Mouse (Mus musculus): ENCODE measurements at regions not wholly inside any gene's neighbourhood (a gene's known extent, or its start where the extent isn't known, plus 50 kb on each side); places are given as distances from the start of the nearest gene placed in this dataset.

- ATAC-seq (ENCODE audit: insufficient number of reproducible peaks, insufficient read depth, low FRiP score, low read depth), result no peak
Observed at GRCm38 (mm10) chr7:136379319-136379718, 515.1 kb upstream of the Mgmt start.

GRCm38 (mm10) chr7:136379741-136380140 is 514.7 kb upstream of the Mgmt start:
- Histone ChIP-seq H3K27me3 (ENCODE audit: control insufficient read depth, insufficient read depth, low read length) (no peaks in the 10 kb centered on the region), H3K4me1 (ENCODE audit: control insufficient read depth, insufficient read depth, low read length) (peaks cover 3% of the 10 kb centered on the region; the same call in 1 of the 2 replicates), H3K36me3 (ENCODE audit: control insufficient read depth, insufficient read depth, low read length) (no peaks in the 10 kb centered on the region), H3K9me3 (ENCODE audit: control insufficient read depth, low read depth, low read length) (no peaks in the 10 kb centered on the region), H3K4me3 (ENCODE audit: low read depth, low read length) (no peak overlapping the region), H3K4me2 (replicated peaks; ENCODE audit: low read depth, low read length) (no peak overlapping the region), H3K27ac (ENCODE audit: low read length) (no peak overlapping the region), H3K9ac (replicated peaks; ENCODE audit: low read depth, low read length) (no peak overlapping the region)
- WGBS, result 44% methylated on average over 3 of the region's 3 CpGs
- 0 out of 2 replicates have a peak, but pooled peaks have one; percentile 28 for ATAC-seq (ENCODE audit: insufficient number of reproducible peaks, insufficient read depth, low FRiP score, low read depth)

More at GRCm38 (mm10) chr7:136379319-136379718, 515.1 kb upstream of the Mgmt start:
- Histone ChIP-seq H3K4me3 (ENCODE audit: low read depth, low read length) (no peak overlapping the region), H3K4me1 (ENCODE audit: control insufficient read depth, insufficient read depth, low read length) (peaks cover 3% of the 10 kb centered on the region; the same call in 1 of the 2 replicates), H3K27ac (ENCODE audit: low read length) (peak overlapping the region; percentile 33; the same call in 1 of the 2 replicates), H3K27me3 (ENCODE audit: control insufficient read depth, insufficient read depth, low read length) (no peaks in the 10 kb centered on the region), H3K9ac (replicated peaks; ENCODE audit: low read depth, low read length) (no peak overlapping the region), H3K36me3 (ENCODE audit: control insufficient read depth, insufficient read depth, low read length) (no peaks in the 10 kb centered on the region), H3K4me2 (replicated peaks; ENCODE audit: low read depth, low read length) (no peak overlapping the region), H3K9me3 (ENCODE audit: control insufficient read depth, low read depth, low read length) (no peaks in the 10 kb centered on the region)
- 58% methylated on average over 7 of the region's 7 CpGs for WGBS

GRCm38 (mm10) chr7:136383296-136383695 is 511.1 kb upstream of the Mgmt start:
- no peak overlapping the region for H3K4me3 ChIP-seq (ENCODE audit: low read depth, low read length)
- H3K36me3 ChIP-seq (ENCODE audit: control insufficient read depth, insufficient read depth, low read length), result no peaks in the 10 kb centered on the region
- no peak overlapping the region for H3K9ac ChIP-seq (replicated peaks; ENCODE audit: low read depth, low read length)
- 88% methylated on average over 2 of the region's 2 CpGs for WGBS
- H3K4me2 ChIP-seq (replicated peaks; ENCODE audit: low read depth, low read length), result no peak overlapping the region
- no peak overlapping the region for H3K27ac ChIP-seq (ENCODE audit: low read length)
- ATAC-seq (ENCODE audit: insufficient number of reproducible peaks, insufficient read depth, low FRiP score, low read depth), result no peak
- no peaks in the 10 kb centered on the region for H3K4me1 ChIP-seq (ENCODE audit: control insufficient read depth, insufficient read depth, low read length)
- H3K27me3 ChIP-seq (ENCODE audit: control insufficient read depth, insufficient read depth, low read length), result no peaks in the 10 kb centered on the region
- H3K9me3 ChIP-seq (ENCODE audit: control insufficient read depth, low read depth, low read length), result no peaks in the 10 kb centered on the region

- Histone ChIP-seq H3K4me2 (replicated peaks; ENCODE audit: low read depth, low read length) (no peak overlapping the region), H3K27ac (ENCODE audit: low read length) (no peak overlapping the region), H3K9me3 (ENCODE audit: control insufficient read depth, low read depth, low read length) (no peaks in the 10 kb centered on the region), H3K4me1 (ENCODE audit: control insufficient read depth, insufficient read depth, low read length) (no peaks in the 10 kb centered on the region), H3K4me3 (ENCODE audit: low read depth, low read length) (no peak overlapping the region), H3K27me3 (ENCODE audit: control insufficient read depth, insufficient read depth, low read length) (no peaks in the 10 kb centered on the region), H3K36me3 (ENCODE audit: control insufficient read depth, insufficient read depth, low read length) (no peaks in the 10 kb centered on the region), H3K9ac (replicated peaks; ENCODE audit: low read depth, low read length) (no peak overlapping the region)
- ATAC-seq (ENCODE audit: insufficient number of reproducible peaks, insufficient read depth, low FRiP score, low read depth), result no peak
- 90% methylated on average over 4 of the region's 4 CpGs for WGBS
Observed at GRCm38 (mm10) chr7:136387736-136388135, 506.7 kb upstream of the Mgmt start.

- Histone ChIP-seq H3K4me3 (ENCODE audit: low read depth, low read length) (no peak overlapping the region), H3K4me2 (replicated peaks; ENCODE audit: low read depth, low read length) (no peak overlapping the region), H3K9ac (replicated peaks; ENCODE audit: low read depth, low read length) (no peak overlapping the region), H3K4me1 (ENCODE audit: control insufficient read depth, insufficient read depth, low read length) (no peaks in the 10 kb centered on the region), H3K27ac (ENCODE audit: low read length) (no peak overlapping the region), H3K9me3 (ENCODE audit: control insufficient read depth, low read depth, low read length) (no peaks in the 10 kb centered on the region), H3K27me3 (ENCODE audit: control insufficient read depth, insufficient read depth, low read length) (no peaks in the 10 kb centered on the region), H3K36me3 (ENCODE audit: control insufficient read depth, insufficient read depth, low read length) (no peaks in the 10 kb centered on the region)
- ATAC-seq (ENCODE audit: insufficient number of reproducible peaks, insufficient read depth, low FRiP score, low read depth), result no peak
- WGBS, result 24% methylated on average over 8 of the region's 8 CpGs
Observed at GRCm38 (mm10) chr7:136390066-136390465, 504.3 kb upstream of the Mgmt start.

GRCm38 (mm10) chr7:136393454-136393853 is 501.0 kb upstream of the Mgmt start:
- no peaks in the 10 kb centered on the region for H3K4me1 ChIP-seq (ENCODE audit: control insufficient read depth, insufficient read depth, low read length)
- H3K4me3 ChIP-seq (ENCODE audit: low read depth, low read length), result no peak overlapping the region
- no peaks in the 10 kb centered on the region for H3K9me3 ChIP-seq (ENCODE audit: control insufficient read depth, low read depth, low read length)
- WGBS, result 83% methylated on average over 6 of the region's 6 CpGs
- H3K27me3 ChIP-seq (ENCODE audit: control insufficient read depth, insufficient read depth, low read length), result no peaks in the 10 kb centered on the region
- no peak for ATAC-seq (ENCODE audit: insufficient number of reproducible peaks, insufficient read depth, low FRiP score, low read depth)
- H3K9ac ChIP-seq (replicated peaks; ENCODE audit: low read depth, low read length), result no peak overlapping the region
- H3K36me3 ChIP-seq (ENCODE audit: control insufficient read depth, insufficient read depth, low read length), result no peaks in the 10 kb centered on the region
- no peak overlapping the region for H3K27ac ChIP-seq (ENCODE audit: low read length)
- H3K4me2 ChIP-seq (replicated peaks; ENCODE audit: low read depth, low read length), result no peak overlapping the region

GRCm38 (mm10) chr7:136395838-136396237 is 498.6 kb upstream of the Mgmt start:
- Histone ChIP-seq H3K9ac (replicated peaks; ENCODE audit: low read depth, low read length) (no peak overlapping the region), H3K36me3 (ENCODE audit: control insufficient read depth, insufficient read depth, low read length) (no peaks in the 10 kb centered on the region), H3K4me3 (ENCODE audit: low read depth, low read length) (no peak overlapping the region), H3K27ac (ENCODE audit: low read length) (no peak overlapping the region), H3K27me3 (ENCODE audit: control insufficient read depth, insufficient read depth, low read length) (no peaks in the 10 kb centered on the region), H3K4me2 (replicated peaks; ENCODE audit: low read depth, low read length) (no peak overlapping the region), H3K4me1 (ENCODE audit: control insufficient read depth, insufficient read depth, low read length) (no peaks in the 10 kb centered on the region), H3K9me3 (ENCODE audit: control insufficient read depth, low read depth, low read length) (no peaks in the 10 kb centered on the region)
- no peak for ATAC-seq (ENCODE audit: insufficient number of reproducible peaks, insufficient read depth, low FRiP score, low read depth)
- 62% methylated on average over 2 of the region's 2 CpGs for WGBS

- Histone ChIP-seq H3K4me2 (replicated peaks; ENCODE audit: low read depth, low read length) (no peak overlapping the region), H3K9ac (replicated peaks; ENCODE audit: low read depth, low read length) (no peak overlapping the region), H3K9me3 (ENCODE audit: control insufficient read depth, low read depth, low read length) (no peaks in the 10 kb centered on the region), H3K27ac (ENCODE audit: low read length) (no peak overlapping the region), H3K4me1 (ENCODE audit: control insufficient read depth, insufficient read depth, low read length) (no peaks in the 10 kb centered on the region), H3K4me3 (ENCODE audit: low read depth, low read length) (no peak overlapping the region), H3K27me3 (ENCODE audit: control insufficient read depth, insufficient read depth, low read length) (no peaks in the 10 kb centered on the region), H3K36me3 (ENCODE audit: control insufficient read depth, insufficient read depth, low read length) (no peaks in the 10 kb centered on the region)
- no peak for ATAC-seq (ENCODE audit: insufficient number of reproducible peaks, insufficient read depth, low FRiP score, low read depth)
- 85% methylated on average over 4 of the region's 4 CpGs for WGBS
Observed at GRCm38 (mm10) chr7:136397101-136397500, 497.3 kb upstream of the Mgmt start.
